Mouse (Mus musculus): Measurements from ENCODE around the gene Fgfr2.

DNA sequence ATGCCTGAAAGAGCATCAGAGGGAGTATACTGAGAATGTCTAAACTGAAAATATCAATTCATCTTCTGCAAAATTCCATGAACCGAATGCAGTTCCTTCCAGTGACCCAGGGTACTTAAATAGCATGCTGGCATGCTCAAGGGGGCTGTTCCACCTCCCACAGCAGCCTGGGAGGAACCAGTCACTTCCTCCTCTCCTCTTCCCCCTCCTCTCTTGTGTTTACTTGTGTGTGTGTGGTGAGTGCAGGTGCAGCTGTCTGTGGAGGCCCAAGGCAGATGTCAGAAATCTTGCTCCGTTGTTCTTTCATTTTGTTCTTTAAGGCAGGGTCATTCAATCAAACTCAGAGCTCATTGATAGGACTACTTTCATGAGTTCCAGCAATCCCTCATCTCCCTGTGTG, 1954.1 kb downstream of the Fgfr2 start:
- no peak for TF ChIP-seq CTCF (IDR thresholded peaks at IDR 0.05; ENCODE audit: control insufficient read depth, insufficient read depth, insufficient read length)
- TF ChIP-seq MYOD1 (IDR thresholded peaks at IDR 0.05; ENCODE audit: control insufficient read depth, insufficient read length, low read depth), result no peak
